ENCODE assay signal across 15 mouse cellular contexts in the genomic region with DNA sequence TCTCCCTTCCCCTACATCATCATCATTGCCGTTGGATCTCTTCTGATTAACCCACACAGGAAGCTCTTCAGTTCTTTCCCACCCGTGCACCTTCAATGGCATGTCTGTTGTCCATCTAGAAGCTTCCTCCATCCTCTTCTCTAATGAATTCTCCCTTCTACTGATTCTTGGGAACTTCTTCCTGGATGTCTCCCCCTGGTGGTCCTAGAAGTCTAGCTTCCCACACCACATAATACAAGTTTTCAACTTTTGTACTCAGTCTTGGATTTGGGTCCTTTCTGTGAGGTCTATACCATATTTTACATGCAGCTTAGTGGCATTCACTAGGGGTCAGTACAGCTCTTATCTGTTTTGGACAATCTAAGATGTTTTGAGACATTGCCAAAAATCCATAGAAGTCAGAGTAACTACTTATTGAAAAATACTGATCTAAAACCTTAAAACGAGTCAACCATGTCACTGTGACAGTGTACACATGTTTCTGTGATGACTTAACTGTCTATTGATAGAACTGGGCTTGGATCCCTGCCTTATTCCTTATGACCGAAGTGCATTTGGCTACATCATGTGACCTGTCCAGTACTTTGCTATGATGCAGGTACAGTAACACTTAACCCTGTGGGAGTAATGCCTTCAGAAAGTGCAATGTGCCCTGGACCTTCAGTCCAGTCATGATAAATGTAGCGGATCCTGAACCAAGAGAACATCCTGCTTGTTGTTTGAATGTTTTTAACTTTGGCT.
DNase-seq lines count a peak whose midpoint lies in the region; ATAC-seq and TF ChIP-seq lines count a peak whose summit lies in the region.
"Had no signal": no experiment of that assay in that cellular context is flagged by ENCODE, and none has a peak within 500 bp of the region (broad histone marks: within the 10 kb centered on the region; RNA-seq: fewer than 3 reads in every experiment).

No protein-coding gene starts in this region.

- H3K4me3 ChIP-seq in left cerebral cortex, adult 2 months: no peak overlapping the region
- H3K4me3 ChIP-seq: embryonic facial prominence, embryonic 13.5 days; forebrain, embryonic 10.5 days; heart, embryonic 13.5 days; lung, embryonic 15.5 days had no signal

- peak; percentile 36 to 41 for DNase-seq in heart, adult 18-20 months
- no peak for DNase-seq in heart, postnatal 36 days
- DNase-seq in left cerebral cortex, adult 2 months (ENCODE audit: extremely low spot score in 1 of 2, low spot score in 2 of 2): no peak
- DNase-seq in left cerebral cortex, adult 9 months (ENCODE audit: low spot score in 2 of 2): no peak
- peak; percentile 12 for DNase-seq in A20 (ENCODE audit: low read depth, low spot score)
- DNase-seq in R1 (ENCODE audit: low read depth, low spot score): peak; percentile 27
- no peak for DNase-seq in cerebellum, adult 11 months
- DNase-seq: adrenal gland, adult 8-10 months; layer of hippocampus, postnatal 36 days; right cerebral cortex, postnatal 25 days had no signal

- H3K27ac ChIP-seq in left cerebral cortex, adult 2 months: no peak overlapping the region
- H3K27ac ChIP-seq: embryonic facial prominence, embryonic 13.5 days; forebrain, embryonic 10.5 days; heart, embryonic 13.5 days; lung, embryonic 15.5 days had no signal

- TF ChIP-seq CTCF in left cerebral cortex, adult 2 months (IDR thresholded peaks at IDR 0.05): peak; percentile 47

- intact Hi-C loops in heart, postnatal 36 days (cut with DNase I): no loop called here
- intact Hi-C loops in left cerebral cortex, adult 2 months (cut with DNase I): loop anchor here (5.0 kb wide), 1 partner anchor 628 kb away; no protein-coding TSS in a partner anchor

- no peak for ATAC-seq in megakaryocyte, adult 5-6 weeks (ENCODE audit: poor library complexity, severe bottlenecking)

Comparison
In these comparisons a context has a peak if more than half of its experiments do, and no peak if none do; other contexts are left out.
1. DNase-seq: peak in heart, adult 18-20 months (2 of 2), A20 (single experiment) and R1 (single experiment); none in heart, postnatal 36 days (0 of 2), left cerebral cortex, adult 2 months (0 of 2), left cerebral cortex, adult 9 months (0 of 2) and cerebellum, adult 11 months (single experiment).